Mouse (Mus musculus) cerebellum, postnatal 4 days (tissue): ENCODE data around the gene Tmem171.
A peak's percentile ranks its signal among the peaks of the same experiment; 100 is the strongest.

ENCODE experiments used
- DNase-seq, 2 experiments: peaks; one replicate each; pipeline ENCODE4 v3.0.0; 2022; ENCODE audit warnings: low spot score in 2 of 2, mixed read lengths in 1 of 2

Tmem171 gene

GRCm38 (mm10) chr13:98693316-98693715 is 1.3 kb downstream of the Tmem171 start:
- DNase-seq: no peak

- no peak for DNase-seq
These were observed 2.6 kb downstream of the Tmem171 start for GRCm38 (mm10) chr13:98691956-98692515.

GRCm38 (mm10) chr13:98690886-98691285 is 3.7 kb downstream of the Tmem171 start:
- DNase-seq: no peak

GRCm38 (mm10) chr13:98689605-98690290 is 4.9 kb downstream of the Tmem171 start:
- no peak for DNase-seq

- DNase-seq: no peak
These were observed 6.7 kb downstream of the Tmem171 start for GRCm38 (mm10) chr13:98687931-98688330.

- no peak for DNase-seq
These were observed 10.3 kb downstream of the Tmem171 start for GRCm38 (mm10) chr13:98684144-98684900.

- no peak for DNase-seq
These were observed 11.2 kb downstream of the Tmem171 start for GRCm38 (mm10) chr13:98683412-98683811.

- DNase-seq: no peak
These were observed 14.1 kb downstream of the Tmem171 start for GRCm38 (mm10) chr13:98680470-98681060.

GRCm38 (mm10) chr13:98679631-98680041 is 15.0 kb downstream of the Tmem171 start:
- no peak for DNase-seq

- DNase-seq: no peak
These were observed 15.4 kb downstream of the Tmem171 start for GRCm38 (mm10) chr13:98679230-98679629.

GRCm38 (mm10) chr13:98673922-98674321 is 20.7 kb downstream of the Tmem171 start:
- DNase-seq: no peak

GRCm38 (mm10) chr13:98669296-98669695 is 25.3 kb downstream of the Tmem171 start:
- DNase-seq: no peak

GRCm38 (mm10) chr13:98667316-98667715 is 27.3 kb downstream of the Tmem171 start:
- DNase-seq: no peak

- DNase-seq: no peak
These were observed 29.4 kb downstream of the Tmem171 start for GRCm38 (mm10) chr13:98665240-98665639.

- DNase-seq: no peak
These were observed 32.4 kb downstream of the Tmem171 start for GRCm38 (mm10) chr13:98662173-98662675.

- DNase-seq: no peak
These were observed 38.6 kb downstream of the Tmem171 start for GRCm38 (mm10) chr13:98656034-98656471.

GRCm38 (mm10) chr13:98655346-98655745 is 39.3 kb downstream of the Tmem171 start:
- DNase-seq: no peak

- DNase-seq: peak in 1 of 2 experiments; percentile 60
These were observed 40.3 kb downstream of the Tmem171 start for GRCm38 (mm10) chr13:98654129-98654939.

- no peak for DNase-seq
These were observed 42.4 kb downstream of the Tmem171 start for GRCm38 (mm10) chr13:98652194-98652593.

GRCm38 (mm10) chr13:98651228-98651977 is 43.2 kb downstream of the Tmem171 start:
- no peak for DNase-seq
